ENCODE assay signal across 8 mouse cellular contexts in the genomic region with DNA sequence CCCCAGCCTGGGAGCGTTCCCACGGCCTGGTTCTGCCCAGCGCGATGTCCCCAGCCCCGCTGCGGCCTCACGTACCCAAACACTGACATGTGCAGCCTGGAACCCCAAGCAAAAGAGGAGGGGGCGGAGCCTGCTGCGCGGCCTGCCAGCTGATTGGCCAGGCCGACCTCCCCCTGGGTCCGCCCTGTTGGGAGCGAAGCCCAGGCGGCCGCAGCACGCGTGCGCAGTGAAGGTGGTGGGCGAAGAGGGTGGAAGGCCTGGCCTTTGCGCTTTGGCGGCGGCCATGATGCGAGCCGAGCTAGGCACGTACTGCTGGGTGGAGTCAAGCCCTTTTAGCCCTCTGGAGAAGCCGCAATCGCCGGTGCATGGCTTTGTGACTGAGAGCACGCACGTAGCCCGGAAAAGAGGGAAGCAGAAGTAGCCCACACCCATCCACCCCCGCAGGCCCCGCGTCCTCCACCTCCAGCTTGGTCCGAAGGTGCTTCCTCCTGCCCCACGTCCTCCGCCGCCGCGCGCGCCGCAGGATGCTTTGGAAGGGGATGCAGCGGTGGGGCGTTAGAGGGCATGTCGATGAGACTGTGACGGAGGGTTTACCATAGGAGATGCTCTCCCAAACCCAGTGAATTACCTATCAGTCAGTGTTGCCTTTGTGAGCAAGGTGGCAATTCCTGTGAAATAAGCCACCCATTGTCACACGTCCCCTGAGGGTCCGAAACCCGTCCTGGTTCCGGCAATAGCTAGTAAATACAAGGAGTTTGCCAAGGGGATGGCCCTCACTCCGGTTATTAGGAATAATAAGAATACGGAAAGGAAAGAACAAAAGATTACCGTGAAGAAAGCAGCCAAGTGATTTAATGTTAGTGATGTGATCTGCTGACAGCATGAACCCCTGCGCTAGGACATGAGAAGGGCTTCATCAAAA. TPM values are rescaled to one million over a fixed set of nuclear protein-coding genes. Genes with fewer than 3 reads are reported as not detected.
A peak's percentile ranks its signal among the peaks of the same experiment; 100 is the strongest.
DNase-seq lines count a peak whose midpoint lies in the region; ATAC-seq lines count a peak whose summit lies in the region.

No protein-coding gene starts in this region.

- intact Hi-C loops in left cerebral cortex, postnatal 10 days (cut with DNase I), result loop anchor here (10.0 kb wide), 1 partner anchor 155 kb away; a partner anchor contains a TSS

- peak; percentile 95 for ATAC-seq in inflammation-experienced regulatory T-cells, adult 6 months
- ATAC-seq in megakaryocyte-erythroid progenitor cell, adult 5-6 weeks (replicated peaks; ENCODE audit: low FRiP score, low TSS enrichment, poor library complexity, severe bottlenecking), result peak; percentile 99

- DNase-seq in adipocyte (ENCODE audit: low spot score), result peak; percentile 97
- peak; percentile 99 for DNase-seq in embryo, embryonic 10 days (ENCODE audit: low spot score)
- peak; percentile 99 for DNase-seq in gastrocnemius, postnatal 10 days
- DNase-seq in left cerebral cortex, postnatal 10 days (ENCODE audit: extremely low spot score in 1 of 2, low spot score in 2 of 2), result peak; percentile 95 to 99
- peak; percentile 99 for DNase-seq in right cerebral cortex, postnatal 25 days
- peak; percentile 99 for DNase-seq in urinary bladder, postnatal 4 days (ENCODE audit: low spot score in 2 of 2)

RNA-seq across cellular contexts. Expression of a gene that starts 0.9 kb away (rescaled TPM):
- 1 to 10 TPM in 1 of 2 experiments, under 1 TPM in 1; 0.66 to 2.2 TPM for total RNA-seq in gastrocnemius, postnatal 10 days (2021)
- 1 to 10 TPM in 1 of 3 experiments, under 1 TPM in 2; 0.47 to 1.1 (median 0.97) TPM for polyA plus RNA-seq in inflammation-experienced regulatory T-cells, adult 6 months (2017; shearing (Covaris generic))
- total RNA-seq in left cerebral cortex, postnatal 10 days (2021), result under 1 TPM; 0.36 to 0.61 TPM
- 0.66 TPM in 1 of 2 replicates, not detected in the other for total RNA-seq in megakaryocyte-erythroid progenitor cell, adult 5-6 weeks (2014; fragmentation: Nextera tagmentation)
- not detected in 2 replicates for total RNA-seq in megakaryocyte-erythroid progenitor cell, adult 5-6 weeks (2017)

RNA-seq across cellular contexts. Expression of a gene that starts 5.5 kb away (rescaled TPM):
- total RNA-seq in gastrocnemius, postnatal 10 days (2021), result 1 to 10 TPM; 1.5 to 2.9 TPM
- 10 to 100 TPM; 12.3 to 17.9 (median 17.4) TPM for polyA plus RNA-seq in inflammation-experienced regulatory T-cells, adult 6 months (2017; shearing (Covaris generic))
- 1 to 10 TPM; 6.3 to 8.1 TPM for total RNA-seq in left cerebral cortex, postnatal 10 days (2021)
- 0.79 TPM in 1 of 2 replicates, not detected in the other for total RNA-seq in megakaryocyte-erythroid progenitor cell, adult 5-6 weeks (2014; fragmentation: Nextera tagmentation)
- 2.3 and 8.4 TPM in 2 replicates for total RNA-seq in megakaryocyte-erythroid progenitor cell, adult 5-6 weeks (2017)

RNA-seq across cellular contexts. Expression of a gene that starts 24.7 kb away (rescaled TPM):
- total RNA-seq in gastrocnemius, postnatal 10 days (2021), result 10 to 100 TPM; 37.2 to 37.8 TPM
- 10 to 100 TPM; 64.0 to 81.0 (median 77.7) TPM for polyA plus RNA-seq in inflammation-experienced regulatory T-cells, adult 6 months (2017; shearing (Covaris generic))
- total RNA-seq in left cerebral cortex, postnatal 10 days (2021), result 10 to 100 TPM; 52.6 to 53.3 TPM
- total RNA-seq in megakaryocyte-erythroid progenitor cell, adult 5-6 weeks (2014; fragmentation: Nextera tagmentation), result 40.9 and 41.1 TPM in 2 replicates
- 72.1 and 82.1 TPM in 2 replicates for total RNA-seq in megakaryocyte-erythroid progenitor cell, adult 5-6 weeks (2017)

RNA-seq across cellular contexts. Expression of a gene that starts 25.0 kb away (rescaled TPM):
- under 1 TPM; 0.68 TPM for total RNA-seq in gastrocnemius, postnatal 10 days (2021)
- 1 to 10 TPM in 2 of 3 experiments, under 1 TPM in 1; 0.55 to 2.9 (median 2.4) TPM for polyA plus RNA-seq in inflammation-experienced regulatory T-cells, adult 6 months (2017; shearing (Covaris generic))
- total RNA-seq in left cerebral cortex, postnatal 10 days (2021), result 1 to 10 TPM; 2.9 to 3.2 TPM
- total RNA-seq in megakaryocyte-erythroid progenitor cell, adult 5-6 weeks (2014; fragmentation: Nextera tagmentation), result 1.6 and 3.2 TPM in 2 replicates
- total RNA-seq in megakaryocyte-erythroid progenitor cell, adult 5-6 weeks (2017), result 0.08 and 3.5 TPM in 2 replicates

Comparison
In these comparisons a context has a peak if more than half of its experiments do, and no peak if none do; other contexts are left out.
1. Peak in every context shown above with its lines: DNase-seq and ATAC-seq.